ENCODE assay signal across 7 mouse cellular contexts in the genomic region with DNA sequence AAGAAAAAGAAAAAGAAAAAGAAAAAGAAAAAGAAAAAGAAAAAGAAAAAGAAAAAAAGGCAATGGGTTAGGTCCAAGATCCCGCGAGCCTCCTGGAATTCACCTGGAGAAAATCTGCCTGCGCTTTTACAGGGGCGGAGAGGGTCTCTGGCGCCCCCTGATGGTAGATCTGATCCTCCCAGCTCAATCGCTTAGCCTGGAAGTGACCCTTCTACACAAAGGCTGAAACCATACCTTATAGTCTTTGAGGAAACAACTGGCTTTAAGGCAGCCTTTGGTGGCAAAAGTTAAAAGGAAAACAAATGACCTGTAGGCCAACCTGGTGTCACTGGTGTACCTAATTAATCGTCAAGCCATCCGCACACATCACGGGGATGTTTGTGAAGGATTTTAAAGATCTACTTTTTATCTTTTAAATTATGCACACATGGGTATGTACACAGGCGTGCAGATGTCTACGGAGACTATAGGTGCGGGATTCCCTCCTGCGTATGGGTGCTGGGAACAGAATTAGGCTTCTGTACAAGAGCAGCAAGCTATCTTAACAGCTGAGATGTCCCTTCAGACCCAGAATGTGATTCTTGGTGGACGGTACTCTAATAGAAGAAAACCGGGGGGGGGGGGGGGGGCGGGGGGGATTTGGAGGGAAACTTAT. TPM values are rescaled to one million over a fixed set of nuclear protein-coding genes. Genes with fewer than 3 reads are reported as not detected.
A peak's percentile ranks its signal among the peaks of the same experiment; 100 is the strongest.
DNase-seq lines count a peak whose midpoint lies in the region; ATAC-seq and TF ChIP-seq lines count a peak whose summit lies in the region.

No protein-coding gene starts in this region.

- no peaks in the 10 kb centered on the region for H3K27me3 ChIP-seq in cerebellum, adult 2 months (ENCODE audit: control insufficient read depth, insufficient read depth, low read length)
- no peaks in the 10 kb centered on the region for H3K27me3 ChIP-seq in hindbrain, embryonic 16.5 days (replicated peaks; ENCODE audit: control insufficient read depth, insufficient read depth, low read length)

- no peak overlapping the region for H3K4me3 ChIP-seq in cerebellum, adult 2 months (replicated peaks; ENCODE audit: insufficient read depth, low read depth, low read length)
- peak overlapping the region; percentile 52 for H3K4me3 ChIP-seq in hindbrain, embryonic 16.5 days (ENCODE audit: low read length)

- H3K4me1 ChIP-seq in cerebellum, adult 2 months (ENCODE audit: control insufficient read depth, insufficient read depth, low read length) = no peaks in the 10 kb centered on the region
- H3K4me1 ChIP-seq in hindbrain, embryonic 16.5 days (ENCODE audit: control insufficient read depth, insufficient read depth, low read depth, low read length) = peaks cover 8% of the 10 kb centered on the region; the same call in 1 of the 2 replicates

- peak; percentile 55; the same call in 1 of the 2 replicates for ATAC-seq in frontal cortex, adult (ENCODE audit: low TSS enrichment)
- 0 out of 2 replicates have a peak, but pooled peaks have one; percentile 63 for ATAC-seq in hindbrain, embryonic 16.5 days
- ATAC-seq in megakaryocyte-erythroid progenitor cell, adult 5-6 weeks (replicated peaks; ENCODE audit: low FRiP score, low TSS enrichment, poor library complexity, severe bottlenecking) = peak; percentile 73

- intact Hi-C loops in left cerebral cortex, postnatal 36 days (cut with DNase I) = loop anchor here (2.0 kb wide), 1 partner anchor 161 kb away; no protein-coding TSS in a partner anchor

- peak; percentile 84 for TF ChIP-seq CTCF in cerebellum, adult 2 months (IDR thresholded peaks at IDR 0.05; ENCODE audit: borderline replicate concordance, insufficient read depth, low read depth, low read length)

- H3K27ac ChIP-seq in cerebellum, adult 2 months (ENCODE audit: insufficient read depth, low read length) = no peak overlapping the region
- H3K27ac ChIP-seq in hindbrain, embryonic 16.5 days (ENCODE audit: low read depth, low read length) = no peak overlapping the region

- no peak for TF ChIP-seq POLR2A in cerebellum, adult 2 months (IDR thresholded peaks at IDR 0.05; ENCODE audit: borderline replicate concordance, insufficient read depth, low read length)

- H3K9me3 ChIP-seq in hindbrain, embryonic 16.5 days (ENCODE audit: control insufficient read depth, low read length) = no peaks in the 10 kb centered on the region

- peak overlapping the region; percentile 93 for H3K4me2 ChIP-seq in hindbrain, embryonic 16.5 days (ENCODE audit: low read length)

- WGBS in cerebellum, adult 2 months = 37% methylated on average over 16 of the region's 16 CpGs
- 37% methylated on average over 16 of the region's 16 CpGs for WGBS in hindbrain, embryonic 16.5 days

- H3K36me3 ChIP-seq in hindbrain, embryonic 16.5 days (ENCODE audit: control insufficient read depth, insufficient read depth, low read length) = no peaks in the 10 kb centered on the region

- DNase-seq in T-cell, adult 2 months (ENCODE audit: low spot score) = peak; percentile 44
- peak; percentile 71 to 83 for DNase-seq in cerebellum, adult 2 months
- peak; percentile 29 to 46 for DNase-seq in left cerebral cortex, postnatal 36 days (ENCODE audit: low spot score in 2 of 2)
- DNase-seq in right cerebral cortex, postnatal 10 days (ENCODE audit: low spot score in 2 of 2) = peak; percentile 42 to 72

- H3K9ac ChIP-seq in hindbrain, embryonic 16.5 days (ENCODE audit: low read depth, low read length) = no peak overlapping the region

RNA-seq across cellular contexts. Expression of gene Esr2, which starts 0.9 kb away (rescaled TPM):
- polyA plus RNA-seq in cerebellum, adult 2 months (2012; rRNA removed) = 0.07 and 0.10 TPM in 2 replicates
- polyA plus RNA-seq in hindbrain, embryonic 16.5 days (2015; fragmentation: Nextera tagmentation; extraction: Ambion mirVana) = 0.30 and 0.34 TPM in 2 replicates
- under 1 TPM; 0.20 to 0.34 TPM for total RNA-seq in left cerebral cortex, postnatal 36 days (2021)
- total RNA-seq in megakaryocyte-erythroid progenitor cell, adult 5-6 weeks (2014; fragmentation: Nextera tagmentation) = not detected in 2 replicates
- not detected in 2 replicates for total RNA-seq in megakaryocyte-erythroid progenitor cell, adult 5-6 weeks (2017)
